Comparison of ENCODE assay signal across 7 mouse cellular contexts in genomic region chr11:98022555-98023371, GRCm38 (mm10). TPM values are rescaled to one million over a fixed set of nuclear protein-coding genes. Genes with fewer than 3 reads are reported as not detected.
DNase-seq lines count a peak whose midpoint lies in the region; ATAC-seq and TF ChIP-seq lines count a peak whose summit lies in the region.

TSS of gene Cacnb1 (minus strand) at chr11:98023034.

- peak within 1 kb of the TSS; percentile 65 for H3K4me3 ChIP-seq in bone marrow, adult 2 months (replicated peaks; ENCODE audit: control insufficient read depth, low read depth, low read length)
- H3K4me3 ChIP-seq in forebrain, embryonic 13.5 days: peak within 1 kb of the TSS; percentile 87

- DNase-seq in MN1 (ENCODE audit: low spot score): peak; percentile 74
- peak; percentile 77 for DNase-seq in heart, postnatal 4 days
- peak in 1 of 2 experiments; percentile 85 for DNase-seq in left cerebral cortex, postnatal 10 days (ENCODE audit: extremely low spot score in 1 of 2, low spot score in 2 of 2)
- peak; percentile 50 to 55 for DNase-seq in spleen, postnatal 36 days (ENCODE audit: low spot score in 2 of 2)

- H3K36me3 ChIP-seq in forebrain, embryonic 13.5 days (ENCODE audit: poor library complexity, severe bottlenecking): peaks cover 12% of the 10 kb centered on the region

- WGBS in bone marrow, adult 2 months: 1% methylated on average over 52 of the region's 52 CpGs
- WGBS in forebrain, embryonic 13.5 days: 1% methylated on average over 49 of the region's 52 CpGs

- H3K9me3 ChIP-seq in forebrain, embryonic 13.5 days (replicated peaks): no peaks in the 10 kb centered on the region

- no peak for TF ChIP-seq CTCF in bone marrow, adult 2 months (IDR thresholded peaks at IDR 0.05; ENCODE audit: control insufficient read depth, insufficient read depth, low read length)

- H3K9ac ChIP-seq in forebrain, embryonic 13.5 days: peak within 1 kb of the TSS; percentile 96

- H3K4me1 ChIP-seq in bone marrow, adult 2 months (ENCODE audit: control insufficient read depth, insufficient read depth, low read length): peaks cover 1% of the 10 kb centered on the region; the same call in 1 of the 2 replicates
- H3K4me1 ChIP-seq in forebrain, embryonic 13.5 days: peaks cover 61% of the 10 kb centered on the region

- ATAC-seq in forebrain, embryonic 13.5 days: peak; percentile 49
- ATAC-seq in megakaryocyte progenitor cell, adult 5-6 weeks (replicated peaks; ENCODE audit: poor library complexity): 0 out of 2 replicates have a peak, but pooled peaks have one; percentile 8

- peak within 1 kb of the TSS; percentile 81 for H3K4me2 ChIP-seq in forebrain, embryonic 13.5 days

- peak within 1 kb of the TSS; percentile 39 for H3K27ac ChIP-seq in bone marrow, adult 2 months (ENCODE audit: control insufficient read depth, insufficient read depth, low read depth, low read length, poor library complexity)
- H3K27ac ChIP-seq in forebrain, embryonic 13.5 days: peak within 1 kb of the TSS; percentile 95

- intact Hi-C loops in left cerebral cortex, postnatal 10 days (cut with DNase I): no loop called here

- peak; percentile 16; the same call in 1 of the 2 replicates for TF ChIP-seq POLR2A in bone marrow, adult 2 months (IDR thresholded peaks at IDR 0.05; ENCODE audit: borderline replicate concordance, control insufficient read depth, low read depth, low read length)

- no peaks in the 10 kb centered on the region for H3K27me3 ChIP-seq in forebrain, embryonic 13.5 days

RNA-seq across cellular contexts. Expression of gene Cacnb1, which starts in this region (rescaled TPM):
- polyA plus RNA-seq in bone marrow, adult 2 months (2011; ENCODE audit: insufficient read depth, insufficient read length, low replicate concordance, missing spikeins): 4.6 and 5.3 TPM in 2 replicates
- 25.9 and 29.9 TPM in 2 replicates for polyA plus RNA-seq in forebrain, embryonic 13.5 days (2015; fragmentation: Nextera tagmentation; extraction: Ambion mirVana)
- 1 to 10 TPM; 7.4 to 7.5 TPM for total RNA-seq in heart, postnatal 4 days (2021)
- 100 to 1,000 TPM; 118 to 121 TPM for total RNA-seq in left cerebral cortex, postnatal 10 days (2021)
- 0.17 and 1.2 TPM in 2 replicates for total RNA-seq in megakaryocyte progenitor cell, adult 5-6 weeks (2015)
- 0.41 and 0.92 TPM in 2 replicates for total RNA-seq in megakaryocyte progenitor cell, adult 5-6 weeks (2017)

Comparison
In these comparisons a context has a peak if more than half of its experiments do, and no peak if none do; other contexts are left out.
1. RNA of gene Cacnb1 (total RNA-seq): 118 to 121 TPM in left cerebral cortex, postnatal 10 days; 7.4 to 7.5 TPM in heart, postnatal 4 days and 0.17 to 1.2 TPM in megakaryocyte progenitor cell, adult 5-6 weeks; every median in the first group is over 10 times any median in the second.